Mouse (Mus musculus) heart, postnatal 25 days (tissue): ENCODE data around the gene Kcnk13. TPM values are rescaled to one million over a fixed set of nuclear protein-coding genes. Genes with fewer than 3 reads are reported as not detected.

Experiments
- DNase-seq: peaks from one replicate; pipeline ENCODE4 v3.0.0; 2022; ENCODE audit warnings: low spot score
- intact Hi-C: fragments of 180-260 bp; cut with DNase I; formaldehyde crosslinking; loops from one replicate; pipeline ENCODE4 v1.15.1; 2025
- total RNA-seq, 2 experiments: library from RNA; stranded (reverse); gene quantifications; 2 replicates each; pipeline ENCODE4 v1.2.3; 2021

Gene Kcnk13
- under 1 TPM; 0.22 to 0.36 TPM for total RNA-seq

- DNase-seq = peak; percentile 35
- intact Hi-C loops = loop anchor here (5.0 kb wide), 3 partner anchors 57 to 882 kb away; no protein-coding TSS in a partner anchor
Measured at GRCm38 (mm10) chr12:99964301-99965202, at the start of gene Kcnk13. TSS of gene Kcnk13 (plus strand) at chr12:99964499.

DNA sequence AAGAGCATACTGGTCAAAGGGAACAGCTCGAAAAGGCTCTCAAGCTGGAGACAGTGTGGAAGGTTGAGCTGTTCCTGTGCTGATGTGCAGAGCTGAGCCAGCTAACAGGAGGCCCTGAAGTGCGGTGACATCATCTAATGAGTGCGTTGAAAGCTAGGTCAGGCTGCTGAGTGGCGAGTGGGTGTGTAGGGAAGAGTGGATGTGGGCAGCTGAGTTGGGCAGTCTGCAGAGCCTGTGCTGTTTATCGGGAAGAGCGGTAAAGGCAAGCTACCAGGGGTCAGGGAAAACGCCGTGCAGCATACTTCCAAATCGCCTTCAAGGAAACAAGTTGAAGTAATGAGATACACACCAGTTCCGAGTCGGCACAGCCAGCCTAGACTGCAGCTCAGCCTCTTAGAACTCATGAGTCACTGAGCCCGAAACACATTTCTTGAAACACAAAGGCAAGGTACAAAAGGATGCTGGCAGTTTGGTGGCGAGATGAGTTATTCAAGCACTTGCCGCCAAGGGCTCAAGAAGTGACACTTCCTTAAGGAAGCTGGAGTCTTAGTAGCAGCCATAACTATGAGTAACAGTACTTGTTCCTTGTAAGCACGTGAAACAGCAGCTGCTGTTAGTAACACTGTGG lies 46.4 kb upstream of the Kcnk13 start:
- no peak for DNase-seq
- intact Hi-C loops = no loop called here

GRCm38 (mm10) chr12:99919636-99920035 lies 44.7 kb upstream of the Kcnk13 start:
- no peak for DNase-seq

DNA sequence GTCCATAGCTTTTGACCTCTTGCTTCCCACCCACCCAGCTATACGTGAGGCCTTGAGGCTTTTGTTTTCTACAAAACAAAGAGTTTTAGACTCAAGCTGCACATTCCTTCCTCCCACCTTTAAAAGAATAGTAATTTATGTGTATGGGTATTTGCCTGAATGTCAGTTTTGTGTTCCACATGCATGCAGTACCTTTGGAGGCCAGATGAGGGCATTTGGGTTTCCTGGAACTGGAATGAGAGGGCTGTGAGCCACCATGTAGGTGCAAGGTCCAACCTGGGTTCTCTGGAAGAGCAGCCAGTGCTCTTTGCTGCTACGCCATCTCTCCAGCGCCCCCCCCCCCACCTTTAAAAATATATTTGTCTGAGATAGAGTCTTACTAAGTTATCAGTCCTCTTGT lies 43.3 kb upstream of the Kcnk13 start:
- intact Hi-C loops = no loop called here
- no peak for DNase-seq

More at GRCm38 (mm10) chr12:99919636-99920035, 44.7 kb upstream of the Kcnk13 start:
- intact Hi-C loops = no loop called here

- intact Hi-C loops = no loop called here
- no peak for DNase-seq
Measured at GRCm38 (mm10) chr12:99923131-99923606, 41.1 kb upstream of the Kcnk13 start.

DNA sequence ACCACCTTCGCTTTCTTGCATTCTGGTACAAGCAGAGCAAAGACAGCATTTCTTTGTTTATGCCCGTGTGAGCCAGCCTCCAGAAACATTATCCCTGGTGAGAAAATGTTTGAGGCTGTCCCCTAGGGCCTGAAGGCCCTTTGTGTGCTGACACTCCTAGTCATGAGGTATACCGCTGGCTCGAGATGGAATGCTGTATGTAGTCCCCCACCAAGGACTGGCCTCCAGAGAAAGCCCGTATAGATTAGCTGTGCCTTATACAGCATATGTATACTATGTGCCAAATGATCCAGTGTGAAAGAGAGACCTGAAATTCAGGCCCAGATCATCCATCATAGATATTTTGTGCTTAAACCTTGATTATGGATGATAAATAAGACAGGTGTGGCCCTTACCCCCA lies 40.6 kb upstream of the Kcnk13 start:
- intact Hi-C loops = no loop called here
- DNase-seq = no peak

GRCm38 (mm10) chr12:99928311-99928710 lies 36.0 kb upstream of the Kcnk13 start:
- intact Hi-C loops = no loop called here
- DNase-seq = no peak

DNA sequence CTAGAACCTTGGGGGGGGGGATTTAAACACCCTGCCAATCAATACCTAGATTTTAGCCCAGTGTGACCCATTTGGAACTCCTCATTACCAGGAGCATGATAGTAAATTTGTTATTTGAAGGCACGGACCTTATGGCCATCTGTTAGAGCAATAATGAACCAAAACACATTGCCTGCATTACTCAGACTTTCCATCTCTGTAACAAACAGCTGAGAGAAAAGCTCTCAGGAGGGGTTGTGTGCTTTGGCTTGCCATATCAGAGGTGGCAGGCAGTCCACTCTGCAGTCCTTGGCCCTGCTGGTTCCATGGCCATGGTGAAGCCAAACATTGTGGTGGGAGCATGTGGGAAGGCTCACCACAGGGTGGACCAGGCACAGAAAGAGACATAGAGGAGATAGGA lies 35.1 kb upstream of the Kcnk13 start:
- no peak for DNase-seq
- intact Hi-C loops = no loop called here

DNA sequence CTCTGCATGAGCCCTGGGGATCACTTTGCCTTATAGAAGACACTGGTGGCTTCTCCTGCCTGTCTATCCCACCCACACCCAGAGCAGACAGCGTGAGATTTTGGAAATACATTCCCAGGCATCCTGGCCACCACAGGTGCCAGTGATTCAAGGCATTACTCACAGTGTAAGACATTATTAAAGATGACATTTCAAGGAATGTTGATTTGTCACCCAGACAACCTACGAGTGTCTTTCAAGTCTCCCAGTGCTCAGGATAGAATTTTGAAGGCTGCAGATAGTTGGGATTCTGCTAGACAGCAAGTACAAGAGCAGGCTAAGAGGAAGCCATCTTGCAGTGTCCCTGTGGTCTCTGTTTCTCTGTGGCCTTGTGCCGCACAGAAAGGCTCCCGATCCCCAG lies 32.1 kb upstream of the Kcnk13 start:
- intact Hi-C loops = no loop called here
- no peak for DNase-seq

DNA sequence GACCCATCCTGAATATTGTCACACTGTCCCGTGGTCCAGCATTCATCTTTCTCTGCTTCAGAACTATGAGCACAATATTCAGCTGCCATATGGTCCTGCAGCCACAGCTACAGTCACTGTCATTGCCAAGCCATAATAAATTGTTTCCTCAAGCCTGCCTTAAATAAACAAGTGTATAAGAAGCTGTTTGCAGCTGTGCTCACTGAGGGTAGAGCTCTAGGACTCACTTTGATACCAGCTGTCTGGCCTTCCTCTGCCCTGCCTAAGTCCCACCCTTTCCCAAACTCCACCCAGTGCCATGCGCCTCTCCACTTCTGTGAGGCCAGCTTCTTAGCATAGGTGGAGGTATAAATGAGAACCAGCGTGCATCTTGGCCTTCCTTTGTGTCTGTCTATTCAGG lies 30.7 kb upstream of the Kcnk13 start:
- DNase-seq = no peak
- intact Hi-C loops = no loop called here

DNA sequence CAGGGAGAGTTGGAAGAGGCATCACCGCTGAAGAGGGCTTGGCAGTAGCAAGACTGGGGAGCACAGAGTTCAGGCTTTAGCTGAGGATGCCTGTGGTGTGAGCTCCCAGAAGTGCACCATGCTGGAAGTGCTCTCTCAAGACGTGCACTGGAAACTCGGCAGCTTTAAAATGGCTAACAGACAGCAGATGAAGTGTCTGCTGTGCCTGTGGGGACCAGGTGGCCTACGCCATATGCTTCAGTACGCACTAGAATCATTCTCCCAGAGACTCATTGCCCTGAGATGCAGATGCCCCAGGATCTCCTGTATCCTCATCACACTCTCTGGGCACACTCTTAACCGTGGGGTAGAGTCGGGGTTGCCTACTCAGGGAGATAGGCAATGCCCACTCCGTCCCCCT lies 28.9 kb upstream of the Kcnk13 start:
- intact Hi-C loops = no loop called here
- no peak for DNase-seq

DNA sequence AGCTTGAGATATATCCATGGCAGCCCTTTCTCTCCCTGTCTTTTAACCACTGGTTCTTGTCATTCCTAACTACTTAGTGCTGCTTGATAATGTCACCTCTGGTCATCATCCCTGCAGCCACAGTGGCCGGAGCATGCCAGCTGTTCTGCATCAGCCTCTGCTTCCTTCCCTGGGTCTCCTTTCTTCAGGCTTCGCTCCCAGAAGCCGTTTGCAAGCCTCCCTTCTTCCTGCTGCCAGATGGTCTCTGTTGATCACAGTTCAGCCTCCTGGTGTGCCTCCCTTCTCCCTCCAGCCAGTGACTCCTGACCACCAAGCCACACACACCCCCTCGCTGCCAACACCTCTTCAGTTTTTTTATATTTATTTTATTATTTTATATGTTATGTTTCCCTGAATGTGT lies 25.8 kb upstream of the Kcnk13 start:
- DNase-seq = no peak
- intact Hi-C loops = no loop called here

DNA sequence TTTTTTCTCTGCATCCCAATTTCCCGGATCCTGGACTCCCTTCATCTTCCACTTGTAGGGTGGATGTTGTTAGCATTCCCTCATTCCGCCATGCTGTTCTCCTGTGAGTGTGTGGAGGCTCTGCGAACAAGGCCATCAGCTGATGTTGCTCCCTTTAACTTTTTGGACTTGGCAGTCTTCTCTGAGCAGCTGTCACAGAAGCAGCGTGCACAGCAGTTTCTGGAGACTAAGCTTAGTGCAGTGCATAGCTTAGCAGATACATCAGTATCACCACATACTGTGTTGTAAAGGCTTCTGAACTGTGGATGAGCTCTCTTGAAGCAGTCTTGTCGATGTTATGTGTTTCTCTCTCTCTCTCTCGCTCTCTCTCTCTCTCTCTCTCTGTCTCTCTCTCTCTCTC lies 25.1 kb upstream of the Kcnk13 start:
- intact Hi-C loops = no loop called here
- no peak for DNase-seq

GRCm38 (mm10) chr12:99940704-99941103 lies 23.6 kb upstream of the Kcnk13 start:
- no peak for DNase-seq
- intact Hi-C loops = no loop called here

DNA sequence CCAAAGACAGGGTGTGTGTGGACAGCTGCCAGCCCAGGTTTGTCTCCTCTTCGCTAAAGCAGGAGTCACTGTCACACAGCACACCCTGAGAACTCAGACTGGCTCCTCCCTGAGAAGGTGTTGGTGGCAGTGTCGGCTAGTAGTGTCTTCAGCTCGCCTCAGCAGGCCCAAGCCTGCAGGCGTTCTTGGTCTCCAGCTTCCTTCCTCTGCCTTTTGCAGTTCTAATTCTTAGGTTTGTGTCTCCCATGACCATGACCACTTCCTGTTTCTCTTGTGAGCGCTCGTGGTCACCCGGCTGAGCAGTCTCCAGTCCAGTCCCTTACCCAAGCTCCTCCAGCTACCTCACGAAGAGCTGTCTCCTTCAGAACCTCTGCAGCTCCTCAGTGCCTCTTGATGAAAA lies 21.9 kb upstream of the Kcnk13 start:
- intact Hi-C loops = no loop called here
- no peak for DNase-seq

DNA sequence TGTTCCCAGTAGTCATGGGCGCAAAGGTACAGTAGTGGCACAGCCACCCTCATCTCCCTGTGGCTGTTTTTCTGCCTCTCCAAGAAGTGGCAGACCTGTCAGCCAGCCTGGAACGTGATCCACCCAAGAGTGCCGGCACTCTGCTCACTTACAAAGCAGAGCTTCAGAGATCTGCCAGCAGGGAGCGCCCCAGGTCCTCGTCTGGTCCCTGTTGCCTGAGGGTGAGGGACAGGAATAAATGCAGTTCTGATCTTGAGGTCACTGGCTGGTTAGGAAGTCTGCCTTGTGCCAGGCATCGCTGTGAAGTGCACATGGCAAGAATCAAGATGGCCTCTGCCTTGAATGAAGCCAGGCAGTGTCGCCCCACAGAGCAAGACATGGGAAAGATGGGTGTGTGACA lies 11.4 kb upstream of the Kcnk13 start:
- intact Hi-C loops = loop anchor here (2.0 kb wide), 1 partner anchor 154 kb away; no protein-coding TSS in a partner anchor
- no peak for DNase-seq

GRCm38 (mm10) chr12:99956411-99956810 lies 7.9 kb upstream of the Kcnk13 start:
- intact Hi-C loops = no loop called here

DNA sequence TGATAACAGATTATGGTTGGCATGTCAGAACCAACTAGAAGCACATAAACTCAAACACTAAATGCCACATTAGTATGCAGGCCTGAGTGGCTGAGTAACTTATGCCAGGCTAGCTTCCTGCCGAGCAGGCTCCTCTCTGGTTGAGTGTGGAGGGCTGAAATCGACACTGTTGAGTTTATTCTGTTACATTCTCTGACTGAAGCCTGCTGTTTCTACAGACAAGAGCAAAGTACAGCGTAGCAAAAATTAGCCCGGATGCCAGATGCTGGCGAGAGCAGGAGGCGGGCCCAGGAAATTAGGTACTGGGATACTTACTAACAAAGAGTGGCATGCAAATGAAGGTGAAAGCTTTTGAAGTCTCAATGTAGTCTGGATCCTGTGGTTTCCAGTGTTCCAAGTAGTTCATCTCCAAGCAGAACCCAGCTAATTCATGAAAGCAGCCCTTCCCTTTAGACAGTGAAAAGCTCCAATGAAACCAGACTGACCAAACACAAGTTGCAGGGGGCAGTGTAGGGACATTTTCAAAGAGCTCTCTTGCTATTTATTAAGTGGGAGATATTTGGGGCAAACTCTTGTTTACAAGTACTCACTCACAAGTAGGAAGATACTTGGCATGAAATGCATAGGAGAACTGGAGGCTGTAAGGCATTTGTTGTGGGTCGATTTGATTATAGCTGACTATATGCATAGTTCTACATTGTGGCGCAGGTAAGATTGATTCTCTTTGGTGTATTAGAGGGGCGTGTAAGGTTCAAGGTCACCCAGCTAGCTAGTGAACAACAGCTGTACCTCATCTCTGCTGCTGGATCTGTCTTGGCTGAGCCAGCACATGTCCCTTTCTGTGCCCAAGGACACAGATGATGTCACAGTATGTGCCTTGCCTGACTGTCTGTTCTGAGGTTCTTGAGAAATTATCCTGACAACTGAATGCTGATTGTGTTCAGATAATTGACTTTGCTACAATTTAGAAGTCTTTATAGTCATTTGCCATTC lies 5.9 kb upstream of the Kcnk13 start:
- no peak for DNase-seq
- intact Hi-C loops = no loop called here

More at GRCm38 (mm10) chr12:99956411-99956810, 7.9 kb upstream of the Kcnk13 start:
- DNase-seq = no peak

- intact Hi-C loops = no loop called here
Measured at GRCm38 (mm10) chr12:99959291-99959690, 5.0 kb upstream of the Kcnk13 start.

DNA sequence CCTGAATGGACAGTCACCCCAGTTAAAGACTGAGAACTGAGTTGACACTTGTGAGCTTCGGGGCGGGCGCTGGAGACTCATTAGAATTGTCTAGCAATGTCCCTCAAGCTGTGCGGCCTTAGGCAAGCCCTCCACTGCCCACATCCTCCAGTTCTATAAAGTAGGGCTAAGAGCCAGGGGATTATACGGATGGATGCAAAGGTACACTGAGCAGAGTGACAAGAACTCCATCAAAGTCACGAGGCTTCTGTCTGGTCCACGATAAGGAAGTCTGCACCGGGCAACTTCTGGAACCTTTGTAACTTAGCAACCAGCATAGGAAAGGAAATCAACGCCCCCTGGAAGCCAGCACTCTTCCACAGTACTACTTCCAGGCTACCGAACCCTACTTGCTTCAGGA lies 4.4 kb upstream of the Kcnk13 start:
- no peak for DNase-seq
- intact Hi-C loops = loop anchor here (5.0 kb wide), 1 partner anchor 53 kb away; no protein-coding TSS in a partner anchor

More at GRCm38 (mm10) chr12:99959291-99959690, 5.0 kb upstream of the Kcnk13 start:
- DNase-seq = no peak
